Mouse (Mus musculus): Measurements from ENCODE around the gene Arhgap18.

- no peak for TF ChIP-seq CTCF (IDR thresholded peaks at IDR 0.05; ENCODE audit: control insufficient read depth, insufficient read depth, insufficient read length)
- no peak for TF ChIP-seq USF1 (IDR thresholded peaks at IDR 0.05; ENCODE audit: low read depth)
- TF ChIP-seq MYOD1 (IDR thresholded peaks at IDR 0.05; ENCODE audit: control insufficient read depth, insufficient read length, low read depth), result no peak
Measured at GRCm38 (mm10) chr10:26849854-26850253, 96.6 kb downstream of the Arhgap18 start.
